Mouse (Mus musculus): Measurements from ENCODE around the gene Shbg.

DNA sequence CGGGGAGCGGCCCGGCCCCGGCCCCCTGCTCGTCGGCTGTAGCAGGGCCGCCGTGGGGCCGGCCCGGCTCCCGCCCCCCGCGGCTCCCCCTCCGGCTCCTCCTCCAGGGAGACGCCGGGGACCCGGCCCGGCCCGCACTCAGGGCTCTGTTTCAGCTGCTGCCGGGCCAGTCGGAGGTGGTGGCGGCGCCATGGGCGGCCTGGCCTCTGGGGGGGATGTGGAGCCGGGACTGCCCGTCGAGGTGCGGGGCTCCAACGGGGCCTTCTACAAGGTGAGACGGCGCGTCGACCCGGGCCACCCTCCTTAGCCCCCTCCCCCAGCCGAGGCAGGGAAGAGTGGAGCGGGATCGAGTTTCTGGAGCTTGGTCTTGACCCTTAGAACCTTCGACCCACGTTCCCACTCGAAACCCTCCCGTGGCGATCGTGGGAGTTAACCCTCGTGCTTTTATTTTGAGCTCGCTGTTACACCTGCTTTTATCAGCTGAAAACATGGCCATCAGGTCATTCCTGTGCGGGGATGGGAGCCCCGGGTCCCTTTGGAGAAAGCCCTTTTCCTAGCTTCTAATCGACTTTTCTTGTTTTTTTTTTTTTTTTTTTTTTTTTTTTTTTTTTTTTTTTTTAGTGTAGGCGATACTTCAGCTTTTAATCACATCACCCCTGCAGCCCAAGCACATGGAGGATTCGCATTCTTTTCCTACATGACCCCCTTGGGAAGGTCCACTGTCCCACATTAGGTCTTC is 15.6 kb upstream of the Shbg start:
- TF ChIP-seq CTCF (conservative IDR thresholded peaks at IDR 0.05; ENCODE audit: insufficient read depth, insufficient read length, low read depth, low read length): no peak
- TF ChIP-seq POLR2A (IDR thresholded peaks at IDR 0.05; ENCODE audit: low read depth, low read length): no peak
